ENCODE assay signal across 9 mouse cellular contexts in genomic region chr5:121591417-121592063, GRCm38 (mm10). TPM values are rescaled to one million over a fixed set of nuclear protein-coding genes. Genes with fewer than 3 reads are reported as not detected.
DNase-seq lines count a peak whose midpoint lies in the region; ATAC-seq and TF ChIP-seq lines count a peak whose summit lies in the region.
"Had no signal": no experiment of that assay in that cellular context is flagged by ENCODE, and none has a peak within 500 bp of the region (broad histone marks: within the 10 kb centered on the region; RNA-seq: fewer than 3 reads in every experiment).

No protein-coding gene starts in this region.

- H3K36me3 ChIP-seq in megakaryocyte, embryonic 14.5 days (replicated peaks; ENCODE audit: low read length) = peaks cover 48% of the 10 kb centered on the region
- H3K36me3 ChIP-seq in embryonic facial prominence, embryonic 10.5 days (replicated peaks) = peaks cover 3% of the 10 kb centered on the region; the same call in 1 of the 2 replicates
- H3K36me3 ChIP-seq in intestine, postnatal 0 days (ENCODE audit: control insufficient read depth, insufficient read depth) = no peaks in the 10 kb centered on the region
- no peaks in the 10 kb centered on the region for H3K36me3 ChIP-seq in splenic B cell, adult 2 months (ENCODE audit: control insufficient read depth, insufficient read depth, low read length, poor library complexity, severe bottlenecking)

- no peaks in the 10 kb centered on the region for H3K27me3 ChIP-seq in megakaryocyte, embryonic 14.5 days (replicated peaks)
- no peaks in the 10 kb centered on the region; the same call in 1 of the 2 replicates for H3K27me3 ChIP-seq in embryonic facial prominence, embryonic 10.5 days (replicated peaks; ENCODE audit: low read depth, poor library complexity, severe bottlenecking)
- no peaks in the 10 kb centered on the region for H3K27me3 ChIP-seq in intestine, postnatal 0 days (replicated peaks; ENCODE audit: control insufficient read depth, insufficient read depth, low read length)
- H3K27me3 ChIP-seq in splenic B cell, adult 2 months (ENCODE audit: control insufficient read depth, insufficient read depth, low read length, poor library complexity, severe bottlenecking) = no peaks in the 10 kb centered on the region

- 84% methylated on average over 11 of the region's 11 CpGs for WGBS in embryonic facial prominence, embryonic 10.5 days
- 72% methylated on average over 11 of the region's 11 CpGs for WGBS in intestine, postnatal 0 days

- no peak for ATAC-seq in megakaryocyte, adult 5-6 weeks (ENCODE audit: poor library complexity, severe bottlenecking)
- no peak for ATAC-seq in intestine, postnatal 0 days
- no peak for ATAC-seq in monocyte, adult 5-6 weeks (replicated peaks; ENCODE audit: insufficient number of reproducible peaks, low FRiP score, low TSS enrichment, poor library complexity, severe bottlenecking)

- no peak overlapping the region for H3K27ac ChIP-seq in embryonic facial prominence, embryonic 10.5 days (replicated peaks)
- H3K27ac ChIP-seq in intestine, postnatal 0 days (ENCODE audit: low read depth, low read length) = peak overlapping the region; percentile 15; the same call in 1 of the 2 replicates

- no peak for TF ChIP-seq CTCF in intestine, postnatal 0 days (IDR thresholded peaks at IDR 0.05; ENCODE audit: low read depth)

- H3K4me2 ChIP-seq in intestine, postnatal 0 days (replicated peaks; ENCODE audit: low read depth) = peak overlapping the region; percentile 90

- H3K4me3 ChIP-seq in megakaryocyte, embryonic 14.5 days (replicated peaks) = peak overlapping the region; percentile 100
- peak overlapping the region; percentile 92; the same call in 1 of the 2 replicates for H3K4me3 ChIP-seq in embryonic facial prominence, embryonic 10.5 days
- no peak overlapping the region for H3K4me3 ChIP-seq in intestine, postnatal 0 days (ENCODE audit: low read depth, low read length)

- H3K9me3 ChIP-seq in megakaryocyte, embryonic 14.5 days = no peaks in the 10 kb centered on the region
- H3K9me3 ChIP-seq in embryonic facial prominence, embryonic 10.5 days = no peaks in the 10 kb centered on the region
- no peaks in the 10 kb centered on the region for H3K9me3 ChIP-seq in intestine, postnatal 0 days (ENCODE audit: control insufficient read depth)

- no peak for DNase-seq in embryonic facial prominence, embryonic 10.5 days (ENCODE audit: low spot score)
- peak; percentile 48 for DNase-seq in splenic B cell, adult 2 months (ENCODE audit: low read depth, low spot score)
- DNase-seq in spleen, postnatal 4 days (ENCODE audit: low spot score in 2 of 2) = no peak
- no peak for DNase-seq in spleen, postnatal 10 days (ENCODE audit: low spot score in 2 of 2)

- no peak overlapping the region for H3K9ac ChIP-seq in intestine, postnatal 0 days (ENCODE audit: low read depth, low read length)

- peaks cover 92% of the 10 kb centered on the region for H3K4me1 ChIP-seq in megakaryocyte, embryonic 14.5 days
- peaks cover 38% of the 10 kb centered on the region for H3K4me1 ChIP-seq in embryonic facial prominence, embryonic 10.5 days
- H3K4me1 ChIP-seq in intestine, postnatal 0 days (replicated peaks; ENCODE audit: control insufficient read depth, insufficient read depth, low read length) = peaks cover 3% of the 10 kb centered on the region; the same call in 1 of the 2 replicates

RNA-seq across cellular contexts. Expression of gene Aldh2, which starts 2.1 kb away (rescaled TPM):
- polyA plus RNA-seq in megakaryocyte, embryonic 14.5 days (2012; ENCODE audit: insufficient read depth, low replicate concordance) = 768 and 846 TPM in 2 replicates
- 137 and 142 TPM in 2 replicates for total RNA-seq in megakaryocyte, adult 5-6 weeks (2015)
- total RNA-seq in megakaryocyte, adult 5-6 weeks (2017) = 505 and 509 TPM in 2 replicates
- 145 and 157 TPM in 2 replicates for polyA plus RNA-seq in embryonic facial prominence, embryonic 10.5 days (2016; fragmentation: Nextera tagmentation; extraction: Ambion mirVana)
- 179 and 181 TPM in 2 replicates for polyA plus RNA-seq in intestine, postnatal 0 days (2015; fragmentation: Nextera tagmentation; extraction: Ambion mirVana)
- total RNA-seq in monocyte, adult 5-6 weeks (2017) = 233 to 306 TPM (median 259 TPM) in 3 replicates

RNA-seq across cellular contexts. Expression of gene Acad12, which starts 27.2 kb away (rescaled TPM):
- 2.2 and 2.6 TPM in 2 replicates for polyA plus RNA-seq in megakaryocyte, embryonic 14.5 days (2012; ENCODE audit: insufficient read depth, low replicate concordance)
- total RNA-seq in megakaryocyte, adult 5-6 weeks (2015) = 1.1 and 5.4 TPM in 2 replicates
- total RNA-seq in megakaryocyte, adult 5-6 weeks (2017) = 2.1 and 5.5 TPM in 2 replicates
- polyA plus RNA-seq in embryonic facial prominence, embryonic 10.5 days (2016; fragmentation: Nextera tagmentation; extraction: Ambion mirVana) = 1.7 and 2.6 TPM in 2 replicates
- polyA plus RNA-seq in intestine, postnatal 0 days (2015; fragmentation: Nextera tagmentation; extraction: Ambion mirVana) = 3.5 and 3.8 TPM in 2 replicates
- 0.10 to 6.7 TPM (median 0.96 TPM) in 3 replicates for total RNA-seq in monocyte, adult 5-6 weeks (2017)

RNA-seq across cellular contexts. Expression of gene Mapkapk5, which starts 45.8 kb away (rescaled TPM):
- polyA plus RNA-seq in megakaryocyte, embryonic 14.5 days (2012; ENCODE audit: insufficient read depth, low replicate concordance) = 54.2 and 85.9 TPM in 2 replicates
- total RNA-seq in megakaryocyte, adult 5-6 weeks (2015) = 105 and 106 TPM in 2 replicates
- total RNA-seq in megakaryocyte, adult 5-6 weeks (2017) = 99.1 and 108 TPM in 2 replicates
- polyA plus RNA-seq in embryonic facial prominence, embryonic 10.5 days (2016; fragmentation: Nextera tagmentation; extraction: Ambion mirVana) = 51.9 TPM in 2 replicates
- 36.7 and 36.9 TPM in 2 replicates for polyA plus RNA-seq in intestine, postnatal 0 days (2015; fragmentation: Nextera tagmentation; extraction: Ambion mirVana)
- total RNA-seq in monocyte, adult 5-6 weeks (2017) = 129 to 201 TPM (median 159 TPM) in 3 replicates

RNA-seq across cellular contexts. Expression of gene Adam1a, which starts 46.3 kb away (rescaled TPM):
- not detected in 2 replicates for polyA plus RNA-seq in megakaryocyte, embryonic 14.5 days (2012; ENCODE audit: insufficient read depth, low replicate concordance)
- total RNA-seq in megakaryocyte, adult 5-6 weeks (2015) = 2.1 and 3.1 TPM in 2 replicates
- 2.2 and 3.1 TPM in 2 replicates for total RNA-seq in megakaryocyte, adult 5-6 weeks (2017)
- polyA plus RNA-seq in embryonic facial prominence, embryonic 10.5 days (2016; fragmentation: Nextera tagmentation; extraction: Ambion mirVana) = 1.2 and 1.6 TPM in 2 replicates
- 0.39 and 0.51 TPM in 2 replicates for polyA plus RNA-seq in intestine, postnatal 0 days (2015; fragmentation: Nextera tagmentation; extraction: Ambion mirVana)
- total RNA-seq in monocyte, adult 5-6 weeks (2017) = 4.0 to 6.5 TPM (median 4.4 TPM) in 3 replicates

RNA-seq across cellular contexts. Expression of gene Gm42878, which starts 46.3 kb away (rescaled TPM):
- not detected in 2 replicates for polyA plus RNA-seq in megakaryocyte, embryonic 14.5 days (2012; ENCODE audit: insufficient read depth, low replicate concordance)
- total RNA-seq in megakaryocyte, adult 5-6 weeks (2015) = not detected in 2 replicates
- total RNA-seq in megakaryocyte, adult 5-6 weeks (2017) = not detected in 2 replicates
- not detected in 2 replicates for polyA plus RNA-seq in embryonic facial prominence, embryonic 10.5 days (2016; fragmentation: Nextera tagmentation; extraction: Ambion mirVana)
- polyA plus RNA-seq in intestine, postnatal 0 days (2015; fragmentation: Nextera tagmentation; extraction: Ambion mirVana) = not detected in 2 replicates
- total RNA-seq in monocyte, adult 5-6 weeks (2017) = not detected in 3 replicates
- polyA plus RNA-seq: limb, embryonic 11.5 days had no signal
